Mouse (Mus musculus): Measurements from ENCODE around the gene Slc35d3.

The Slc35d3 gene

GRCm38 (mm10) chr10:19834222-19834621 is 17.0 kb downstream of the Slc35d3 start:
- DNase-seq (ENCODE audit: low spot score), result no peak

DNA sequence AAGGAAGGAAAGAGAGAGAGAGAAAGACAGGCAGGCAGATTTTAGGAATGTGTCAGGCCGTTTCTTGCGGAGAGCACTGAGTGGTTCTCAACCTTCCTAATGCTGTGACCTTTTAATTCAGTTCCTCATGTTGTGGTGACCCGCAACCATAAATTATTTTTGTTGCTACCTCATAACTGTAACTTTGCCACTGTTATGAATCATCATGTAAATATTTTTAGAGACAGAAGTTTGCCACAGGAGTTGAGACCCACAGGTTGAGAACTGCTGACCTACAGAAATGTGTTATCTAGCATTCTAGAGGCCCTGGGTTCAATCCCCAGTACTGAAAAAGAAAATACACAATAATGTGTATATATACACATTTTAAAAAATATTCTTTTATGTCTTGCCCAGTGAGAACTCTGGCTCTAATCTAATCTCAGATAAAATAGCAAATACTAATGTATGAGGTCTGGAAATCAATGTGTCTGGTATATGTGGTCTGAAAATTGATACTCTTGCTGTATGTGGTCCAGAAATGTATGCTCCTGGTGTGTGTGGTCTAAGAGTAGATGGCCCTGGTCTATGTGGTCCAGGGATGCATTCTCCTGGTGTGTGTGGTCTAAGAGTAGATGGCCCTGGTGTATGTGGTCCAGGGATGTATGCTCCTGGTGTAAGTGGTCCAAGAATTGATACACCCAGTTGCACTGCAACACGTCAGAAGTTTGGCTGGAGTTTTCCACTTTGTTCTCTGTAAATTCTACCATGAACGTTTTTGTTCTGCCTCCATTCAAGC is 20.0 kb downstream of the Slc35d3 start:
- no peak for DNase-seq (ENCODE audit: low spot score)

DNA sequence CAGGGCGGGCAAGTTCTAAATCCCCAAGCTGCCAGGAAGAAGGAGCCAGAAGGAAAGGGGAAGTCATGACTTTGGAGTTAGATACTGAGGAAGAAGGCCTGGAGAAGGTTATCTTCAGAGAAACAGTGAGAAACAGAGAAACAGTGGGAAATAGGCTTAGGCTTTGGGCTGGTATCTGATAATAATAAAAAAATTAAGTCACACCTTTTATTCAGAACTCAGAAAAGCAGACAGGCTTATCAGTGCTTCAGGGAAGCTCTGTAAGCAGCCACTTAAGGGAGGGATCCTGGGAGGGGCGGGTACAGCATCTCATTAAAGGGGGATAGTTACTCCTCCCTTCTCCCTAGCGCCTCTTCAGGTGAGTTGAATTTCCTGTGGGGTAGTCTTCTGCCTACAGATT is 30.3 kb downstream of the Slc35d3 start:
- no peak for DNase-seq (ENCODE audit: low spot score)

DNA sequence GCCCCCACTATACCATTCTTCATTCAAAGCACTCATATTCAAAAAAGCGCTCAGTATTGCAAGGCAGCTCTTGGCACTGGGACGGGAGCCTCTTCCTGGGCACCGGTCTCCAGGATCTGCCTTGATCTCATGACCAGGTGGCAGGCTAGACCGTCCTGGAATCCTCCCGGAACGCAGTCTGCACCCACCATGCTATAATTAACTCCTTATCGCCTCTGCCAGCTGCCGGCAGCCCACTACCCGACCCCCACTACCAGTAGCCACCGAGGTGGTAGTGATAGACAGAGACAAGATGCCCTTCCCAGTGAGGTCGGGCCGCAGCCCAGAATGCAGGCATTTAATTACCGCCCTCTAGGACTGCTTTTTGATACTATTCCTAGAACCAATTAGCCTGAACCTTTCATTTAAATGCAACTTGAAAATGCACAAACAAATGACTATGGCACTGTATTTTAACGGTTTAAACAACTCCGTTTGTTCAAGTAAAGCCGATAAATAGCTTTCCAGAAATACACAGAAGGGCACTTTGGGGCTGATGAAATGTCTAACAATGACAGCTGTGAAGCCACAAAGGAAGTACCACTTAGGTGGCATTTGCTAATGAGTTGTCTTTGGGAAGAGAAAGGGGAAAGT is 32.4 kb downstream of the Slc35d3 start:
- no peak for DNase-seq (ENCODE audit: low spot score)

DNA sequence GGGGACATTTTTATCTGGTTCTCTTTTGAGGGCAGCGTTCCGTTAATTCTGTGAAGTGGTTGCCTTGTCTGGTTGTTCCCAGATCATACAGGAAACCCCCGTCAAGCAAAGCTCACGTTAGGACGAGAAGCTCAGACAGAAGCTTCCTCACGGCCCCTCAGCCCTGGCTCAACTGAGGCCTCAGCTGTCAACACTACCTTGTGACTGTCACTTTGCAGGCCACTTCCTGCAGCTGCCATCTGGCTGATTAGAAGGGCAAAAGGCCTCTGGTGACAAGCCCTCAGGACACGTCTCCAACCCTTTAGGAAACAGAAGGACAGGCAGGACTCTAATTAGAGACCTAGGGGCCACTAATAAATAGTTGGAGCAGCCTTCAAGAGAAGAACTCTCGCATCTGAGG is 35.9 kb downstream of the Slc35d3 start:
- DNase-seq (ENCODE audit: low spot score), result no peak

GRCm38 (mm10) chr10:19811436-19812172 is 39.7 kb downstream of the Slc35d3 start:
- DNase-seq (ENCODE audit: low spot score), result no peak

DNA sequence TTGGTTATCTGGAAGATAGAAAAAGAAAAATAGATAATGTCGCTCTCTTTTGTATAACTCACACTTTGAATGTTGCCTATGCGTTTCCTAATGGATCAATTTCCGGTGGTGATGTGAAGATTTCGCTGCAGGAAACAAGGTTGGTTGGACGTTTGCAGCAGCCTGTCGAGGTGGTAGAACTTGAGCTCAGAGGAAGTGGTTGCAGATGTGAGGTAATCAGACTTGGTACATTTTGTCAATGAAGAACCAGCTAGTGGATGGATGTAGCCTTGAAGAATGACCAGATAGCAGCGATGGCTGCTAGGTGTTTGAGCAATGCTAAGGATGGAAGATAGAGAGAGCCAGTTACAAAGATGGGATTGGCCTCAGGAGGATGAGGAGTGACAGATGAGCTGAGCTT is 46.5 kb downstream of the Slc35d3 start:
- DNase-seq (ENCODE audit: low spot score), result no peak

- no peak for DNase-seq (ENCODE audit: low spot score)
These were observed 48.3 kb downstream of the Slc35d3 start for GRCm38 (mm10) chr10:19802958-19803357.

Measured in layer of hippocampus, adult 9-10 months (tissue).